Mouse (Mus musculus) stomach, embryonic 16.5 days (tissue): ENCODE results near the gene Pde4d. TPM values are rescaled to one million over a fixed set of nuclear protein-coding genes. Genes with fewer than 3 reads are reported as not detected.

Experiments used
- ATAC-seq: fragments of 200-750 bp; cut with Nextera tagmentation; 2 replicates; pipeline ENCODE4 v1.8.0; 2017; ENCODE audit warnings: moderate number of reproducible peaks, moderate TSS enrichment; ENCODE audit not compliant: insufficient read depth, low FRiP score
- H3K27ac ChIP-seq: fragments of 300-500 bp; sonication (generic); 2 replicates; pipeline ENCODE4 v1.5.1; 2014; ENCODE audit warnings: low read length
- H3K27me3 ChIP-seq: fragments of 300-500 bp; sonication (generic); 2 replicates; pipeline ENCODE4 v1.6.1; 2014; ENCODE audit warnings: low read length, control low read depth, mixed read lengths; ENCODE audit not compliant: control insufficient read depth, insufficient read depth
- H3K36me3 ChIP-seq: fragments of 300-500 bp; sonication (generic); 2 replicates; pipeline ENCODE4 v1.6.1; 2014; ENCODE audit warnings: low read length; ENCODE audit not compliant: control insufficient read depth, insufficient read depth
- H3K4me1 ChIP-seq: fragments of 300-500 bp; sonication (generic); 2 replicates; pipeline ENCODE4 v1.6.1; 2014; ENCODE audit warnings: low read length, control low read depth, mixed read lengths; ENCODE audit not compliant: control insufficient read depth, insufficient read depth
- H3K4me2 ChIP-seq: fragments of 300-500 bp; sonication (generic); 2 replicates; pipeline ENCODE4 v1.6.1; 2014; ENCODE audit warnings: low read depth, low read length, mixed read lengths
- H3K4me3 ChIP-seq: fragments of 300-500 bp; sonication (generic); replicated peaks from 2 replicates; pipeline ENCODE4 v1.5.1; 2014; ENCODE audit warnings: mild to moderate bottlenecking, low read length
- H3K9ac ChIP-seq: fragments of 300-500 bp; sonication (generic); 2 replicates; pipeline ENCODE4 v1.6.1; 2014; ENCODE audit warnings: low read length
- H3K9me3 ChIP-seq: fragments of 300-500 bp; sonication (generic); replicated peaks from 2 replicates; pipeline ENCODE4 v1.6.1; 2016; ENCODE audit warnings: low read length, control low read depth; ENCODE audit not compliant: control insufficient read depth
- WGBS: fragments of 180-500 bp; shearing (Covaris S2); extraction: QIAGEN DNeasy Blood & Tissue Kit; methylation state at CpG from one replicate; pipeline ENCODE4 v1.1.7; 2014; 5-methylcytosine and 5-hydroxymethylcytosine counted together
- polyA plus RNA-seq: library from polyadenylated mRNA; unstranded; fragments of >200 nt; fragmentation: Nextera tagmentation; extraction: Ambion mirVana; gene quantifications from 2 replicates; pipeline ENCODE4 v1.2.1, GENCODE M21; 2015

Pde4d gene
- polyA plus RNA-seq, 1 experiment from 2014 or later = 22.1 TPM

GRCm38 (mm10) chr13:109068258-109069219 lies 618.8 kb downstream of the Pde4d start:
- 52% methylated on average over 8 of the region's 8 CpGs for WGBS
- Histone ChIP-seq H3K36me3 (no peaks in the 10 kb centered on the region), H3K4me2 (no peak overlapping the region), H3K27ac (no peak overlapping the region), H3K4me3 (no peak overlapping the region), H3K4me1 (no peaks in the 10 kb centered on the region), H3K27me3 (no peaks in the 10 kb centered on the region), H3K9me3 (no peaks in the 10 kb centered on the region), H3K9ac (no peak overlapping the region)
- peak; percentile 21; the same call in 1 of the 2 replicates for ATAC-seq

GRCm38 (mm10) chr13:109073371-109073770 lies 623.6 kb downstream of the Pde4d start:
- no peaks in the 10 kb centered on the region for H3K27me3 ChIP-seq
- 31% methylated on average over 2 of the region's 2 CpGs for WGBS

DNA sequence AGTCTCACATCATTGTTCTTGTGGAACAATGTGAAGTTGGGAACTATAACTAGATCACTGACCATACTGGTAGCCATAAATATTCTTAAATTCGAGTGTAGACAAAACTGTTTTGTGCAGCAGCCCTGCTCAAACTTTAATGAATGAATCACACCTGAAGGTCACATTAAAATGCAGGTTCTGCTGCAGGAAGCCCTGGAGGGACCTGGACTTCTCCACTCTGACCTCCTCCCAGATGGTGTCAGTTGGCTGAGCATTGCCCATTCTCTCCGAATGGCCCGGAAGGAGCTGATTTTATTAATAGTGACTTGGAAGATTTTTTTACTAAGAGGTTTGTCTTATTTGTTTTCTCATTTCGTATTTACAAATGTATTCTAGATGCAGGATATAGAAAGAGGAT lies 624.3 kb downstream of the Pde4d start:
- Histone ChIP-seq H3K4me2 (no peak overlapping the region), H3K4me1 (no peaks in the 10 kb centered on the region), H3K36me3 (no peaks in the 10 kb centered on the region), H3K27ac (no peak overlapping the region), H3K9me3 (no peaks in the 10 kb centered on the region), H3K9ac (no peak overlapping the region), H3K27me3 (no peaks in the 10 kb centered on the region), H3K4me3 (no peak overlapping the region)
- ATAC-seq = no peak
- 62% methylated on average over 4 of the region's 4 CpGs for WGBS

More at GRCm38 (mm10) chr13:109073371-109073770, 623.6 kb downstream of the Pde4d start:
- Histone ChIP-seq H3K9ac (no peak overlapping the region), H3K4me1 (no peaks in the 10 kb centered on the region), H3K36me3 (no peaks in the 10 kb centered on the region), H3K27ac (no peak overlapping the region), H3K9me3 (no peaks in the 10 kb centered on the region), H3K4me2 (no peak overlapping the region), H3K4me3 (no peak overlapping the region)
- ATAC-seq = no peak

DNA sequence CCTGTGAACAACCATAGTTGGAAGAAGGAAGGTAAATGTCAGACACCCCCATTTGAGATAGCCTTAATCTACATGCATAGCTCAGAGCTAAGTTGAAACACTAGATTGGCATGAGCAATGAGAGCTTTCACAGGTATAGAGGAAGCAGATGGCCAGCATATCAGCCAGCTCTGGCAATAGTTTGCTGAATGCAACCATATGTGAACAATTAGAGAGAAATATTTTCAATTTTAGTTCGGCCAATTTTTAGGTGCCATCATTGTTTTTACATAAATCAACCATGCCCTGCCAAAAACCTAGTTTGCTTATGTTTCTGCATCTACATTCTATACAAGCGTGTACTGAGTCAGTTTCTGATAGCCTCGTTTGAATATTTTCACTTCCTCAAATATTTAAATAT lies 642.9 kb downstream of the Pde4d start:
- WGBS = 82% methylated on average over 3 of the region's 3 CpGs
- Histone ChIP-seq H3K4me1 (no peaks in the 10 kb centered on the region), H3K4me2 (no peak overlapping the region), H3K9ac (no peak overlapping the region), H3K27me3 (no peaks in the 10 kb centered on the region), H3K4me3 (no peak overlapping the region), H3K27ac (no peak overlapping the region), H3K9me3 (no peaks in the 10 kb centered on the region), H3K36me3 (no peaks in the 10 kb centered on the region)
- no peak for ATAC-seq

GRCm38 (mm10) chr13:109096654-109097053 lies 646.9 kb downstream of the Pde4d start:
- no peak overlapping the region for H3K9ac ChIP-seq
- 67% methylated on average over 2 of the region's 2 CpGs for WGBS
- H3K36me3 ChIP-seq = no peaks in the 10 kb centered on the region
- no peaks in the 10 kb centered on the region for H3K9me3 ChIP-seq
- H3K4me2 ChIP-seq = no peak overlapping the region
- H3K4me3 ChIP-seq = no peak overlapping the region
- no peak for ATAC-seq
- no peaks in the 10 kb centered on the region for H3K4me1 ChIP-seq
- no peak overlapping the region for H3K27ac ChIP-seq
- no peaks in the 10 kb centered on the region for H3K27me3 ChIP-seq

GRCm38 (mm10) chr13:109116004-109116341 lies 666.2 kb downstream of the Pde4d start:
- Histone ChIP-seq H3K27me3 (peaks cover 21% of the 10 kb centered on the region), H3K9me3 (no peaks in the 10 kb centered on the region), H3K4me1 (peaks cover 7% of the 10 kb centered on the region), H3K27ac (no peak overlapping the region), H3K9ac (no peak overlapping the region), H3K4me3 (peak overlapping the region; percentile 40), H3K4me2 (peak overlapping the region; percentile 61), H3K36me3 (no peaks in the 10 kb centered on the region)
- peak; percentile 60; the same call in 1 of the 2 replicates for ATAC-seq
- WGBS = 0% methylated on average over 8 of the region's 8 CpGs

DNA sequence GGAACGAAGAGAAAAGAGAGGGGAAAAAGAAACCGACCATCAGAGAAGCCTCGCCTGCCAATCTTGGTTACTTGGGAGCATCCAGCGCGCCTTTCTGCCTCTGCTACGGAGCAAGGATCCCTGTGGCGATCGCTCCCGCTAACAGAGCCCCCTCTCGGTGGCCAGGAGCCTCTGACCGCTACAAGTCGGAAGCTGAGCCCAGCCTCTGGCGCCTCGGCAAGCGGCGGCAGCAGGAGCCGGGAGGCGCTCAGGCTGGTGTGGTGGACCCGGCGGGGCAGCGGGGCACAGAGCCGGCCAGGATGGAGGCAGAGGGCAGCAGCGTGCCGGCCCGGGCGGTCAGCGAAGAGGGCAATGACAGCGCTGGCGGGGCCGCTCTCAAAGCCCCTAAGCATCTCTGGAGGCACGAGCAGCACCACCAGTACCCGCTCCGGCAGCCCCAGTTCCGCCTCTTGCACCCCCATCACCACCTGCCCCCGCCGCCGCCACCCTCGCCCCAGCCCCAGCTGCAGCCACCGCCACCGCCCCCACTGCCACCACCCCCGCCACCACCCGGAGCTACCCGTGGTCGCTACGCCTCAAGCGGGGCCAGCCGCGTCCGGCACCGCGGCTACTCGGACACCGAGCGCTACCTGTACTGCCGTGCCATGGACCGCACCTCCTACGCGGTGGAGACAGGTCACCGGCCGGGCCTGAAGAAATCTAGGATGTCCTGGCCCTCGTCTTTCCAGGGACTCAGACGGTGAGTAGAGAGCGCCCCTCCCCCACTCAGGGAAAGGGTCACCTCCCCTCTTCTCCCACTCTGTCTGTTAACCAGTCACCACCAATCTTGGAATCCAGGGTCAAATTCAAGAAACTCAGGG lies 666.8 kb downstream of the Pde4d start:
- ATAC-seq = peak; percentile 47; the same call in 1 of the 2 replicates
- Histone ChIP-seq H3K9me3 (no peaks in the 10 kb centered on the region), H3K27ac (no peak overlapping the region), H3K36me3 (no peaks in the 10 kb centered on the region), H3K27me3 (peaks cover 21% of the 10 kb centered on the region), H3K9ac (no peak overlapping the region), H3K4me2 (peak overlapping the region; percentile 61), H3K4me3 (peak overlapping the region; percentile 40), H3K4me1 (peaks cover 7% of the 10 kb centered on the region)
- WGBS = under 1% methylated on average over 52 of the region's 63 CpGs

DNA sequence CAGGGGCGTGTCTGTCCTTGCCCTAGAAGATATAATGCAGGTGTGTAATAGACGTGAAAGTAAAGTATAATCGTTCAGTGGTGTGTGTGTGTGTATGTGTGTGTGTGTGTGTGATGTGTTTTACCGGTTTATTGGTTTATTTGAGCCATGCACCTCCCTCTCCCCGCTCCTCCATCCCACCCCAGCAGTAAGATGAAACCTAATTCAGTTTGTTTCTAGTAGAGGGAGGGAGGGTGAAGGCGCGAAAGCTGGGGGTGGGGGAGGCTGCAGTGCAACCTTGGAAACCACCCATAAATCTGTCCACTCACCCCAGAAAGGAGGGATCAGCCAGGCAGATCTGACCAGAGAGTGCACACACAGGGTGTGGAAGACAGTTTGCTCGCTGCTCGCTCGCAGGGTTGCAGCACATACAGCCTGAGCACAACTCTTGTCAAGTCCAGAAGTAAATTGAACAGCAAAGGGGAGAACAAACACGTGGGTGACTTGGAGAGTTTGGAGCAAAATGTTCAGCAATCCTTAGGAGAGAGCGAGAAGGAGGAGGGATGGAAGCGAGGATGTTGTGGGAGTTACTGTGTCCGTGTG lies 667.6 kb downstream of the Pde4d start:
- Histone ChIP-seq H3K4me3 (peak overlapping the region; percentile 40), H3K27me3 (peaks cover 21% of the 10 kb centered on the region), H3K9ac (no peak overlapping the region), H3K4me2 (peak overlapping the region; percentile 61), H3K4me1 (peaks cover 7% of the 10 kb centered on the region), H3K9me3 (no peaks in the 10 kb centered on the region), H3K27ac (no peak overlapping the region), H3K36me3 (no peaks in the 10 kb centered on the region)
- ATAC-seq = no peak
- 6% methylated on average over 14 of the region's 14 CpGs for WGBS
